Mouse (Mus musculus) brain, embryonic 14.5 days (tissue): ENCODE measurements around the gene Pde11a. TPM values are rescaled to one million over a fixed set of nuclear protein-coding genes. Genes with fewer than 3 reads are reported as not detected.

Experiments used
- DNase-seq: peaks from one replicate; pipeline ENCODE4 v3.0.0-alpha.2; 2011; ENCODE audit warnings: low read depth
- CTCF ChIP-seq: fragments of 200-500 bp; IDR thresholded peaks from 2 replicates; pipeline ENCODE4 v1.5.1; 2012; ENCODE audit warnings: inconsistent platforms, mild to moderate bottlenecking, moderate library complexity, borderline replicate concordance; ENCODE audit not compliant: insufficient read depth, insufficient read length; ENCODE audit errors: extremely low read depth
- POLR2A ChIP-seq: fragments of 200-500 bp; IDR thresholded peaks from 2 replicates; pipeline ENCODE4 v1.6.1; 2012; ENCODE audit warnings: mild to moderate bottlenecking, inconsistent platforms, borderline replicate concordance; ENCODE audit not compliant: poor library complexity, insufficient read depth, insufficient read length, severe bottlenecking; ENCODE audit errors: extremely low read depth
- polyA plus RNA-seq: library from polyadenylated mRNA; depleted of rRNA; stranded (reverse); fragments of >200 nt; gene quantifications from 2 replicates; pipeline ENCODE4 v1.2.3, GENCODE M21; 2012

The Pde11a gene
- polyA plus RNA-seq, 1 experiment, result 0.53 TPM

GRCm38 (mm10) chr2:76360226-76360625 lies 21.7 kb upstream of the Pde11a start, which contains the start of gene Cyct:
TSS of gene Cyct (minus strand) at chr2:76360450.
- DNase-seq, result no peak
- no peak for TF ChIP-seq POLR2A

- DNase-seq, result peak; percentile 61
- no peak for TF ChIP-seq POLR2A
- TF ChIP-seq CTCF, result no peak
These were observed 9.3 kb upstream of the Pde11a start for GRCm38 (mm10) chr2:76347839-76348238.

- no peak for TF ChIP-seq POLR2A
- no peak for TF ChIP-seq CTCF
These were observed 3.6 kb upstream of the Pde11a start for GRCm38 (mm10) chr2:76342146-76342545.

GRCm38 (mm10) chr2:76334596-76334995 lies 4.0 kb downstream of the Pde11a start:
- no peak for DNase-seq
- TF ChIP-seq POLR2A (no peak), CTCF (peak; percentile 42; the same call in 1 of the 2 replicates)

More at GRCm38 (mm10) chr2:76342146-76342545, 3.6 kb upstream of the Pde11a start:
- DNase-seq, result no peak

GRCm38 (mm10) chr2:76332161-76332805 lies 6.3 kb downstream of the Pde11a start:
- no peak for DNase-seq
- TF ChIP-seq POLR2A (no peak), CTCF (no peak)

- no peak for DNase-seq
- TF ChIP-seq CTCF, result no peak
These were observed 8.5 kb downstream of the Pde11a start for GRCm38 (mm10) chr2:76330081-76330480.

GRCm38 (mm10) chr2:76326161-76326560 lies 12.4 kb downstream of the Pde11a start:
- TF ChIP-seq POLR2A (no peak), CTCF (no peak)
- no peak for DNase-seq

GRCm38 (mm10) chr2:76324463-76324862 lies 14.1 kb downstream of the Pde11a start:
- no peak for DNase-seq
- TF ChIP-seq POLR2A, result no peak
- no peak for TF ChIP-seq CTCF

GRCm38 (mm10) chr2:76323185-76323875 lies 15.2 kb downstream of the Pde11a start:
- DNase-seq, result no peak
- no peak for TF ChIP-seq CTCF
- TF ChIP-seq POLR2A, result no peak

- no peak for TF ChIP-seq POLR2A
- TF ChIP-seq CTCF, result no peak
- no peak for DNase-seq
These were observed 18.2 kb downstream of the Pde11a start for GRCm38 (mm10) chr2:76320336-76320735.

- TF ChIP-seq CTCF, result no peak
- DNase-seq, result no peak
These were observed 19.3 kb downstream of the Pde11a start for GRCm38 (mm10) chr2:76319231-76319630.

- TF ChIP-seq CTCF (no peak), POLR2A (no peak)
These were observed 50.9 kb downstream of the Pde11a start for GRCm38 (mm10) chr2:76287671-76288070.

GRCm38 (mm10) chr2:76286288-76286740 lies 52.3 kb downstream of the Pde11a start:
- peak; percentile 79 for DNase-seq
- TF ChIP-seq POLR2A, result no peak
- no peak for TF ChIP-seq CTCF

More at GRCm38 (mm10) chr2:76287671-76288070, 50.9 kb downstream of the Pde11a start:
- DNase-seq, result no peak
